Mouse (Mus musculus): ENCODE data around the gene Taf10. TPM values are rescaled to one million over a fixed set of nuclear protein-coding genes. Genes with fewer than 3 reads are reported as not detected.
A peak's percentile ranks its signal among the peaks of the same experiment; 100 is the strongest.

The Taf10 gene
- total RNA-seq (2021) = 100 to 1,000 TPM; 116 to 119 TPM

GRCm38 (mm10) chr7:105743926-105744590, at the start of gene Taf10:
Gene Taf10 (minus strand): TSS chr7:105744361.
- intact Hi-C loops (cut with DNase I) = loop anchor here (2.0 kb wide), 2 partner anchors 67 to 187 kb away; partner anchors contain the start of gene Mrpl17
- DNase-seq (ENCODE audit: low spot score in 2 of 2) = peak; percentile 87 to 93

- intact Hi-C loops (cut with DNase I) = no loop called here
- no peak for DNase-seq (ENCODE audit: low spot score in 2 of 2)
Observed at GRCm38 (mm10) chr7:105793701-105794100, 49.5 kb upstream of the Taf10 start.

- DNase-seq (ENCODE audit: low spot score in 2 of 2) = peak in 1 of 2 experiments; percentile 54
- intact Hi-C loops (cut with DNase I) = no loop called here
Observed at GRCm38 (mm10) chr7:105791147-105791546, 47.0 kb upstream of the Taf10 start.

GRCm38 (mm10) chr7:105787285-105788140, 43.4 kb upstream of the Taf10 start, which contains the start of gene Dchs1:
Gene Dchs1 (minus strand): TSS chr7:105787654.
- intact Hi-C loops (cut with DNase I) = no loop called here

GRCm38 (mm10) chr7:105786506-105787284, 42.5 kb upstream of the Taf10 start:
- DNase-seq (ENCODE audit: low spot score in 2 of 2) = no peak
- intact Hi-C loops (cut with DNase I) = no loop called here

More at GRCm38 (mm10) chr7:105787285-105788140, 43.4 kb upstream of the Taf10 start, which contains the start of gene Dchs1:
- DNase-seq (ENCODE audit: low spot score in 2 of 2) = no peak

DNA sequence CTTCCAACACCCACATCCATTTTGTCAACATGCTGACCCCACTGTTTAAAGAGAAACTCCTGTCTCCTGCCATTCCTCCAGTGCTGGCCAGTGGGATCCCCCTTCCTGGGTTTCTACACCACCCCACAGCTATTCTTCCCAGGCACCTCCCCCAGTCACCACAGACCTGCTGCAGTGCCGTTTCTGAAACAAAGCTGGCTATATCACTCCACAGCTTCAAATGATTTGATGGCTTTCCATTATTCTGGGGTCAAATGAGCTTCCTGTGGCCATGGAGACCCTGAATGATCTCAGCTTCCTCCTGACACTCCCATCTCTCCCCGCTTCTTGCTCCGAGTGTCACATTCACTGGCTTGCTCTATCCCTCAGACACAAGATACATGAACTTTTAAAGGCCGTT, 40.4 kb upstream of the Taf10 start:
- DNase-seq (ENCODE audit: low spot score in 2 of 2) = no peak
- intact Hi-C loops (cut with DNase I) = no loop called here

DNA sequence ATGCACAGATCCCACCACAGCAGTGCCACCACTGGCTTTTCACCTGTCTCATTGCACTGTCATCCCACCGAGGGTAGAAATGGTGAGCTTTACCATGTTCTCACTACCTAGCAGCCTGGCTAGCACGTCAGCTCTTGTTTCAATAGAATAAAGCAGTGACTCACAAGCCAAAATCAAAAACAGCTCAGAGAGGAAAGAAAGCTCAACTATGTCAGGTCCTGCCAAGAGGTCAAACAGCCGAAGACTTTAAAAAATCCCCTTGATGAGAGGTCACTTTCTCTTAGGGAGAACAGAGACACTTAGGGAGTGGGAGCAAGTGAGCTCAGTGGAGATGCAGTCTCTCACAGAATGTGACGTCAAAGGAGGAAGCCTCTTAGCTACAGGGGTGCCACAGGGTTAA, 39.7 kb upstream of the Taf10 start:
- DNase-seq (ENCODE audit: low spot score in 2 of 2) = no peak

GRCm38 (mm10) chr7:105778553-105779265, 34.5 kb upstream of the Taf10 start:
- peak in 1 of 2 experiments; percentile 58 for DNase-seq (ENCODE audit: low spot score in 2 of 2)
- intact Hi-C loops (cut with DNase I) = no loop called here

More for the DNA sequence above, 39.7 kb upstream of the Taf10 start:
- intact Hi-C loops (cut with DNase I) = no loop called here

- DNase-seq (ENCODE audit: low spot score in 2 of 2) = no peak
- intact Hi-C loops (cut with DNase I) = no loop called here
Observed at GRCm38 (mm10) chr7:105777797-105778552, 33.8 kb upstream of the Taf10 start.

DNA sequence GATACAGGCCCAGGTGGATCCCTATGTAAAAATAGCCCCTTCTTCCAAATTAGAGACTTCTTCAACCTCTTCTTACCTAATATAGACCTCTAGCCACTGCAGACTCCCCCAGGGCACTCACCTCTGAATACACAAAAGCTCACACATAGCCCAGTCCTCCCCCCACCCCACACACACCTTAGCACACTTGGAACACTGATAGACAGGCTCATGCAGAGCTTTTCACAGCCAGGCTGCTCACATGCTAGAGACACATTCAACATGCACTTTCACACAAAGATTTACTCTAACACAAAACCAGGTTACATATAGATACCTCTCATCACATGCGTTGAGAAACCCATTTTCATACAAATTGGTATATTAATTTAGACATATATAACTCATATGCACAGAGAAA, 33.2 kb upstream of the Taf10 start:
- DNase-seq (ENCODE audit: low spot score in 2 of 2) = no peak
- intact Hi-C loops (cut with DNase I) = no loop called here

DNA sequence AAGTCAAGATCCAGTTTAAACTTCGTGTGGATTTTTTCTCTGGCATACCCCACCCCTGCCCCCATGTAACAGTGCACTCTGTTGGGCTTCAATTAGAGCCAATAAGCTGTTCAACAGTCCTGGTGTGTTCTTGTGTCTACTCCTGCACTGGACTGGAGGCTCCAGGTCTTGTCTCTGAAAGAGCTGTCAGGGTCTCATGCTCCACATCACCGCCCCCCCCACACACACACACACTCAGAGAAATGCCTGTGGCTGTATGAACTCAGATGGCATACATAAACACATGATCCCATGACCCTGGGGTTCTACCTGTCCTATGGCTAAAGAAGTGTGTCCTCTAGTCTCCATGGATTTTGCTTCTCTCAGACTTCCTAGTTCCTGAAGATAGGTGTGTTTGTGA, 31.9 kb upstream of the Taf10 start:
- DNase-seq (ENCODE audit: low spot score in 2 of 2) = no peak
- intact Hi-C loops (cut with DNase I) = no loop called here

DNA sequence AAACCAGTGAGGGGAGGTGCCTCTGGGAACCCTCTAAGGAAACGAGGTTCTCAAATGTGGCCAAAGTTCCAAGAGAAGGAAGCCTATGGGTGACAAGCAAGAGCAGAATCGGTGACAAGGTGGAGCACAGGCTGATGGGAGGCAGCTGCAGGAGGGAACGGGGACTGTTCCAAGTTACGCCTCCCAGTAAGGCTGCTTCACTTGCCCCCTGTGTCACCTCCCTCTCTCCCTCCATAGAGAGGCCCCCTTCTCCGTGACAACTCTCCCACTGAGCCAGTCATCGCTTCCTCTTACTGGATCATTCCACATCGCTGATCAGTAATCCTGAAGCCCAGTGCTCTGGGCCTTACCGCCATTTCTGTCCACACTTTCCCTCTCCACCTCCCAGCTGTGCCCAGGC, 30.5 kb upstream of the Taf10 start:
- no peak for DNase-seq (ENCODE audit: low spot score in 2 of 2)
- intact Hi-C loops (cut with DNase I) = no loop called here

- intact Hi-C loops (cut with DNase I) = no loop called here
- no peak for DNase-seq (ENCODE audit: low spot score in 2 of 2)
Observed at GRCm38 (mm10) chr7:105773041-105773440, 28.9 kb upstream of the Taf10 start.

DNA sequence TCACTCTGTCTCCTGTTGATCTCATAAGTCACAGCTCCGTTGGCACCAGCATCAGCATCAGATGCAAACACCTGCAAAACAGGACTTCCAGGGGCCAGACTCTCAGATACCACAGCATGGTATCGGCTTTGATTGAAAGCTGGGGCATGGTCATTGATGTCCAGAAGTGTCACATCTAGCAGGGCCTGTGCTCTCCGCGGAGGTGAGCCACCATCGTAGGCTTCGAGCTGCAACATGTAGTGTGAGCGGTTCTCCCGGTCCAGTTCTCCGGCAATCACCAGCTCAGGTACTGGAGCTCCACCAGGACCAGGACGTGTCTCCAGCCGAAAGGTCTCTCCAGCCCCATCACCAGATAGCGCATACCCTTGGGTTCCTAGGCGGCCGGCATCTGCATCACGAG, 28.2 kb upstream of the Taf10 start:
- no peak for DNase-seq (ENCODE audit: low spot score in 2 of 2)
- intact Hi-C loops (cut with DNase I) = no loop called here

GRCm38 (mm10) chr7:105769959-105770358, 25.8 kb upstream of the Taf10 start:
- intact Hi-C loops (cut with DNase I) = no loop called here
- no peak for DNase-seq (ENCODE audit: low spot score in 2 of 2)

DNA sequence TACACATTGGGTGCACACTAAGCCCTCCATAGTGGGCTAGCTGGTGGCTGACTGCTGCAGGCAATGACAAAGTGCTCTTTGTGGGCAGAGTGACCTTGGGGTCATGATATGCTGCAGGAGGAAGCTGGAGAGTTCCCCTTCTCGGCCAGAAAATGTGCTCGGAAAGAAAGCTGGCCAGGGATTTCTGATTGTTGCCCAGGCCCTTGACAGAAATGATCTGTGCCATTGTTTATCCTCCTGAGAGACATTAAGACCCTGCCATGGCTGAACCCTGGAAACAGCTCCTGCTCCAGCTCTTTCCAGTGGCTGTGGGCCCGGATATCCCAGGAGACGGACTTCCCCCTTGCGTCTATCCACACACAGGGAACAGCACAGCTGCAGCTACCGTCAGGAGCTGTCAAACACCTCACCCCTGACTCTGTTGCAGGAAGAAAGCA, 23.6 kb upstream of the Taf10 start:
- intact Hi-C loops (cut with DNase I) = no loop called here
- no peak for DNase-seq (ENCODE audit: low spot score in 2 of 2)

- intact Hi-C loops (cut with DNase I) = no loop called here
- DNase-seq (ENCODE audit: low spot score in 2 of 2) = no peak
Observed at GRCm38 (mm10) chr7:105764331-105764730, 20.2 kb upstream of the Taf10 start.

GRCm38 (mm10) chr7:105762517-105763270, 18.5 kb upstream of the Taf10 start:
- DNase-seq (ENCODE audit: low spot score in 2 of 2) = no peak
- intact Hi-C loops (cut with DNase I) = no loop called here
